Mouse (Mus musculus) hindbrain, embryonic 10.5 days (tissue): Measurements from ENCODE around the gene Bscl2. TPM values are rescaled to one million over a fixed set of nuclear protein-coding genes. Genes with fewer than 3 reads are reported as not detected.
"Not testable (repeated sequence)": the region's sequence is repeated elsewhere in the genome, so short reads cannot be mapped to it uniquely, and the experiment has no call there.

Source experiments
- DNase-seq: peaks from one replicate; pipeline ENCODE4 v3.0.0-alpha.2; 2017; ENCODE audit warnings: low spot score
- H3K27ac ChIP-seq: fragments of 300-500 bp; sonication (generic); 2 replicates; pipeline ENCODE4 v1.5.1; 2016; ENCODE audit warnings: mild to moderate bottlenecking, moderate library complexity
- H3K27me3 ChIP-seq: fragments of 300-500 bp; sonication (generic); 2 replicates; pipeline ENCODE4 v1.6.1; 2016; ENCODE audit warnings: mild to moderate bottlenecking; ENCODE audit not compliant: poor library complexity, insufficient read depth, severe bottlenecking
- H3K36me3 ChIP-seq: fragments of 300-500 bp; sonication (generic); 2 replicates; pipeline ENCODE4 v1.6.1; 2016; ENCODE audit warnings: mild to moderate bottlenecking, moderate library complexity
- H3K4me1 ChIP-seq: fragments of 300-500 bp; sonication (generic); replicated peaks from 2 replicates; pipeline ENCODE4 v1.6.1; 2016; ENCODE audit warnings: mild to moderate bottlenecking
- H3K4me3 ChIP-seq: fragments of 300-500 bp; sonication (generic); 2 replicates; pipeline ENCODE4 v1.5.1; 2016; ENCODE audit warnings: mild to moderate bottlenecking, moderate library complexity
- H3K9me3 ChIP-seq: fragments of 300-500 bp; sonication (generic); 2 replicates; pipeline ENCODE4 v1.6.1; 2016; ENCODE audit warnings: mild to moderate bottlenecking, moderate library complexity
- WGBS: fragments of 180-500 bp; shearing (Covaris S2); methylation state at CpG from one replicate; pipeline ENCODE4 v1.1.7; 2016; 5-methylcytosine and 5-hydroxymethylcytosine counted together
- polyA plus RNA-seq: library from polyadenylated mRNA; unstranded; fragments of >200 nt; fragmentation: Nextera tagmentation; extraction: Ambion mirVana; gene quantifications from 2 replicates; pipeline ENCODE4 v1.2.1, GENCODE M21; 2016

The Bscl2 gene
- polyA plus RNA-seq, 1 experiment from 2014 or later, result 64.3 TPM

DNA sequence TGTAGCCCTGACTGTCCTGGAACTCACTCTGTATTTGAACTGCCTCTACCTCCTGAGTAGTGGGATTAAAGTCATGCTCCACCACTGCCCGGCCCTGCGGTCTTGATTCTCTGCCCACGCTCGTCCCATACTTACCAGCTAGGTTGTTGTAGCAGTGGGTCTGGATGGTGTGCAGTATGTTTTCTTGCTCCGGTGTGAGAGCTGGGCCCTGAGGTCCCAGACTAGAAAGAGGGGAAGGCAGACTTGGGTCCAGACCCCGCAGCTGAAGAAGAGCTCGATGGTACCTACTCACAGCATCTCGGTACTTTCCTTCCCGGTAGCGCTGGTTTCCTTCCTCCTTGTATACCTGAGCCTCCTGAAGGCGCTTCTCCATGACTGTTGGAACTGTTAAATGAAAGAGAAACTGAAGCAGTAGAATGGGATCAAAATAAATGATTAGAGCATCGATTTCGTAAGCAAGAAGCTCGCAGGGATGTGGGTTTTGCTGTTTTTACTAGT, 18.9 kb upstream of the Bscl2 start:
- Histone ChIP-seq H3K36me3 (peaks cover 54% of the 10 kb centered on the region), H3K9me3 (no peaks in the 10 kb centered on the region), H3K4me1 (peaks cover 48% of the 10 kb centered on the region), H3K27ac (peak overlapping the region; percentile 98), H3K4me3 (peak overlapping the region; percentile 100), H3K27me3 (no peaks in the 10 kb centered on the region)
- WGBS, result 37% methylated on average over 14 of the region's 14 CpGs
- DNase-seq, result no peak

DNA sequence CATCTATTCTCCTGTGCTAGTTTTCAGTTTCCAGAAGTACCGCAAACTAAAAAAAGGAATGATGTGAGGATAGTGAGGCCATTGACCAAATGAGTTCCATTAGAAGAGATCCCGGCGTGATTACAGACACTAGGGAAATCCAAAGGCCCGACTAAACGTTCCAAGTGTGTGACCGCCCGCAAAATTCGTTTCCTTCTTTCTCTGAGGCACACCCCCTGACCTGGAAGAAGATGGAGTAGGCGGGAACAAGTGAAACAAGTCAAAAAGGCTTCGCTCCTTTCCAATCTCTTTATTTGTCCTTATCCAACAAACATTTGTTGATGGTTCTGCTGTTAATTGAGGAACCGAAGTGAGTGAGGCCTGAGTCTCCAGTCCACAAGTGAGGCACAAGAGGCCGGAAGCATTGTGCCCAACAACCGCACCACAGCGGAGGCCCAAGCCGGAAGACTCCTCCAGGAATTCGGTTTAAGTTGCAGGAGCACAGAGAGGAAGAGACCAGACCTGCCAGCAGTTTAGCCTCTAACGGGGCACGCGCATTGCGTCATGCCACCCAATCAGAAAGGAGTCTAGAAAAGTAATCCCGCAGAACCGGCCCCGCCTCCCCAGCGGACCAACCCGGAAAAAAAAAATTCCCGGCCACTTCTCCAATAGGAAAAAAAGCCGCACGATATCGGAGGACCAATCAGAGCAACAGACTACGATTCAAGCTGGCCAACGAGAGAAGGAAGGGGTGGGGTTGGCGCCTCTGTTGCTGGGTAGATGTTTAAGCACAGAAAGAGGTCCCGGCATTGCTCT, 18.3 kb upstream of the Bscl2 start, which contains the start of gene Ttc9c:
Gene Ttc9c, minus strand, starts transcription at position 533 of the 795 bp plus-strand sequence.
- peaks cover 48% of the 10 kb centered on the region for H3K4me1 ChIP-seq
- under 1% methylated on average over 33 of the region's 33 CpGs for WGBS
- no peaks in the 10 kb centered on the region for H3K9me3 ChIP-seq
- peaks cover 54% of the 10 kb centered on the region for H3K36me3 ChIP-seq
- peak within 1 kb of the TSS; percentile 100 for H3K4me3 ChIP-seq
- DNase-seq, result peak; percentile 97
- H3K27ac ChIP-seq, result peak within 1 kb of the TSS; percentile 98
- H3K27me3 ChIP-seq, result no peaks in the 10 kb centered on the region

DNA sequence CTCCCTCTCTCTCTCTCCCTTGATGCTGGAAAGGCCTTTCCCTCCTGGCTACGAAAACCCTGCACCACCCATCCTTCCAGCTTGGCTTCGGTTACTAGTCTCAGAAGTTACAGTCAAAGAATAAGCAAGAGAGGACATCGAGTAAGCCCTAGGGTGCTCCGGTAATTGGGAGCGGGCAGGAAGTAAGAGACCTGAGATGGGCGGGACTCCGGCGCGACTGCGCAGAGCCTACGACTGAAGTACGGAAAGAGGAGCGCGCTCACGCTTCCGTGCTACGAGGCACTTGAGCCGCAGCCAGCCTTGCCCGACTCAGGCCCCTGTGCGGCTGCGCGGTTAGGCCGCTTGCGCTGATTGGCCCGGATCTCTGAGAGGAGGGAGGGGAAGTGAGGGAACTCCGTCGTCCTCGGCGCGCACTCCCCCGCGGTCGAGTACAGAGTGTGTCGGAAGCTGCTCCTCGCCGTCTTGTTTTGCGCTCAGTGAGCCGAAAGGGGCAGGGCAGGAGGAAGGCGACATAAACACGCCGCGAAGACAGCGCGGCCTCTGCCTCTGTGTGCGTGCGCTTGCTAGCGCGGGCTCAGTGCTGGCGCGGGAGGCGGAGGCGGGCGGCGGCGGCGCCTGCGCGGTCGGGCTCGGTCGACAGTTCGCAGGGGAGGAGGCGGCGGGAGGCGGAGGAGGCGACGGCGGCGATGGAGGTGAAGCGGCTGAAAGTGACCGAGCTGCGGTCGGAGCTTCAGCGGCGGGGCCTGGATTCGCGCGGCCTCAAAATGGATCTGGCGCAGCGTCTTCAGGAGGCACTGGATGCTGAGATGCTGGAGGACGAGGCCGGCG, 17.5 kb upstream of the Bscl2 start, which contains the start of gene Hnrnpul2:
Gene Hnrnpul2, plus strand, starts transcription at position 415 of the 828 bp plus-strand sequence.
- Histone ChIP-seq H3K36me3 (peaks cover 54% of the 10 kb centered on the region), H3K27me3 (no peaks in the 10 kb centered on the region), H3K9me3 (no peaks in the 10 kb centered on the region), H3K27ac (peak within 1 kb of the TSS; percentile 98), H3K4me3 (peak within 1 kb of the TSS; percentile 100), H3K4me1 (peaks cover 48% of the 10 kb centered on the region)
- under 1% methylated on average over 83 of the region's 83 CpGs for WGBS
- peak; percentile 98 for DNase-seq

DNA sequence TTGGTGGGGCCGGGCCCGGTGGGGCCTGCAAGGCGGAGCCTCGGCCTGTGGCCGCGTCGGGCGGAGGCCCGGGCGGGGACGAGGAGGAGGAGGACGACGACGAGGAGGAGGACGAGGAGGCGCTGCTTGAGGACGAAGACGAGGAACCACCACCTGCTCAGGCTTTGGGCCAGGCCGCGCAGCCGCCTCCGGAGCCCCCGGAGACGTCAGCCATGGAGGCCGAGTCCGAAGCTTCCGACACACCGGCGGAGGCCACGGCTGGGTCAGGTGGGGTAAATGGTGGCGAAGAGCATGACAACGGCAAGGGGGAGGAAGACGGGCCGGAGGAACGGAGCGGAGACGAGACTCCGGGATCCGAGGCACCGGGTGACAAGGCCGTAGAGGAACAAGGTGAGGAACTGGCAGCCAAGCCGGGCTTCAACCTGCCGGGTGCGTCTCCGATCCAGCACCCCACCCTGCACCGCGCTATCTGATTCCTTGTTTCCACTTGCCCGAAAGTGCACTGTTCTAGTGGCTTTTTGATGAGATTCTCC, 16.8 kb upstream of the Bscl2 start:
- DNase-seq, result no peak
- H3K9me3 ChIP-seq, result no peaks in the 10 kb centered on the region
- no peaks in the 10 kb centered on the region for H3K27me3 ChIP-seq
- under 1% methylated on average over 48 of the region's 48 CpGs for WGBS
- peaks cover 54% of the 10 kb centered on the region for H3K36me3 ChIP-seq
- peak overlapping the region; percentile 100 for H3K4me3 ChIP-seq
- peak overlapping the region; percentile 98 for H3K27ac ChIP-seq
- H3K4me1 ChIP-seq, result peaks cover 48% of the 10 kb centered on the region

DNA sequence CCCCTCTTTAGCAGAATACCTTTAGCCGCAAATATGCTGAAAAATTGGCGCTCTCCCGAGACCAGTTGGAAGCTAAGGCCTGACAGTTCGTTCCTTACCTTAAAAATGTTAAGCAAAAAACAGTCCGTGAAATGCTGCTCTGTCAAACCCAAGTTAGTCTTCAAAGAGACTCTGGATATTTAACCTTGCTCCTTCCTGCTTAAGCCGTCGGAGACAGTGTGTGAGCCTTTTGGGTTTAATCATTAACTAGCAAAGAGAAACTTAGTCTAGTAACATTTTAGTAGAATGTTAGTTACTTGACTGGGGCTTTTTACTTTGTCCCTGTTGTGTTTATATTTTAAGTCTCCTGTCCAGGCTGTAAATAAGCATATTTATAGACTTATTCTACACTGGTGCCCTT, 16.1 kb upstream of the Bscl2 start:
- DNase-seq, result no peak
- 4% methylated on average over 7 of the region's 7 CpGs for WGBS
- H3K9me3 ChIP-seq, result no peaks in the 10 kb centered on the region
- H3K36me3 ChIP-seq, result peaks cover 54% of the 10 kb centered on the region
- peak overlapping the region; percentile 98 for H3K27ac ChIP-seq
- no peaks in the 10 kb centered on the region for H3K27me3 ChIP-seq
- H3K4me3 ChIP-seq, result peak overlapping the region; percentile 100
- peaks cover 43% of the 10 kb centered on the region for H3K4me1 ChIP-seq

DNA sequence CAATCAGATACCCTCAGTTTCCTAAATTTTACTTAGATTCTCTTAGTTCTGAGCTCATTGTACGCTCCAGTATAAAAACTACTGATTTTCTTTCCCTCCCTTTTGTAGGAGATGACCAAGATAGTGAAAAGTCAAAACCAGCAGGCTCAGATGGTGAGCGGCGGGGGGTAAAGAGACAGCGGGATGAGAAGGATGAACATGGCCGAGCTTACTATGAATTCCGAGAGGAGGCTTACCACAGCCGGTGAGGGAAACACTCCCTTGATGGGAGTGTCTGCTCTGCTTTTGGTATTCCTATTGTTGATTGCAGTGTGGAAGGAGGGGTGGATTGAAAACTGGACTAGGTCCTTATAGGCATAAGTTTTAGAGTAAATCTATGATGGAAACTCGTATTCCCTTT, 14.6 kb upstream of the Bscl2 start:
- Histone ChIP-seq H3K27me3 (no peaks in the 10 kb centered on the region), H3K27ac (no peak overlapping the region), H3K36me3 (peaks cover 58% of the 10 kb centered on the region), H3K4me1 (peaks cover 29% of the 10 kb centered on the region), H3K4me3 (peak overlapping the region; percentile 100), H3K9me3 (no peaks in the 10 kb centered on the region)
- 76% methylated on average over 8 of the region's 8 CpGs for WGBS
- DNase-seq, result no peak

DNA sequence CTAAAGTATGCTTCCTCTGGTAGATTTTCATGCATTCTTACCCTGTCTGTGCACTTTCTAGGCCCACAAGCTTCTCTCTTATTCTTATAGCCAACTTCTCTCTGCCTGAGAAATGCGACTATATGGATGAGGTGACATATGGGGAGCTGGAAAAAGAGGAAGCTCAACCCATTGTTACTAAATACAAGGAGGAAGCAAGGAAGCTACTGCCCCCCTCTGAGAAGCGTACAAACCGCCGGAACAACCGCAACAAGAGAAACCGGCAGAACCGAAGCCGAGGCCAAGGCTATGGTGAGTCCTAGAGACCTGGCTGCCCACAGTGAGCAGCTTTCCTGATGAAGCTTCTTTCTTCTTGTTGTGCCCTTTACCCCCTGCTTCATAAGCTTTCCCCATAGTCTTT, 7.6 kb upstream of the Bscl2 start, which contains the start of gene AC129217.1:
Gene AC129217.1, plus strand, starts transcription at position 114 of the 400 bp plus-strand sequence.
- H3K36me3 ChIP-seq, result peaks cover 100% of the 10 kb centered on the region
- no peak within 1 kb of the TSS for H3K27ac ChIP-seq
- no peak for DNase-seq
- no peaks in the 10 kb centered on the region for H3K4me1 ChIP-seq
- H3K27me3 ChIP-seq, result no peaks in the 10 kb centered on the region
- H3K9me3 ChIP-seq, result no peaks in the 10 kb centered on the region
- WGBS, result 89% methylated on average over 8 of the region's 8 CpGs
- no peak within 1 kb of the TSS for H3K4me3 ChIP-seq

DNA sequence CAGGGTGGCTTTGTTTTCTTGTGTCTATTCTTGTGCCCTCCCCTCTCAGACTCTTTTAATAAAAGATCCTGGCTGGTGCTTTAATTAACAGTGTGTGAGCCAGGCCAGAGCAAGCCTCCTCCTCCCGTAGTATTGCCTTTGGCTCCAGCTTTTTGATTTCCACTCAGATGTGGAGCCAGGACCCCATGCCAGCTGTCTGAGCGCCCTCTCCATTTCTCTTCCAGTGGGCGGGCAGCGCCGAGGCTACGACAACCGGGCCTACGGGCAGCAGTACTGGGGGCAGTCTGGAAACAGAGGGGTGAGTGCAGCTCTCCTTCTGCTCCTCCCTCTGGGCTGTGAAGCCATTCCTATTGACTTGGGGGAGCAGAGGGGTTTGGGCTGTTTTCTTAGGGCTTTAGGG, 6.6 kb upstream of the Bscl2 start:
- no peak overlapping the region for H3K4me3 ChIP-seq
- H3K4me1 ChIP-seq, result no peaks in the 10 kb centered on the region
- H3K36me3 ChIP-seq, result peaks cover 100% of the 10 kb centered on the region
- WGBS, result 90% methylated on average over 8 of the region's 8 CpGs
- no peaks in the 10 kb centered on the region for H3K27me3 ChIP-seq
- H3K27ac ChIP-seq, result no peak overlapping the region
- no peaks in the 10 kb centered on the region for H3K9me3 ChIP-seq
- no peak for DNase-seq

DNA sequence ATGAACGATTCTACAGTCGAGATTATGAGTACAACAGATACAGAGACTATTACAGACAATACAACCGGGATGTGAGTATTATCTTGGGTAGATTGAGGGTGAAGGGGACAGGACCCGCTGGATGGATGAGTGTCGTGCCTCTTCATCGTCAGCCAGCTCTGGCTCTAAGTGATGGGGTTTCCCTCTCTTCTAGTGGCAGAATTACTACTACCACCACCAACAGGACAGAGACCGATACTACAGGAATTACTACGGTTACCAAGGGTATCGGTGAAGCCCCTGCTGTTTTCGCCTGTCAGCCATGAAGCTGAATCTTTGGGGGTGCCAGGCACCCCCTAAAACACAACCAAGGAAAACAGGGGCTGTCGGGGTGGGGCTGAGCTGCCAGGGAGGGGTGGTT, 6.0 kb upstream of the Bscl2 start:
- peaks cover 100% of the 10 kb centered on the region for H3K36me3 ChIP-seq
- H3K4me3 ChIP-seq, result no peak overlapping the region
- 86% methylated on average over 11 of the region's 11 CpGs for WGBS
- no peaks in the 10 kb centered on the region for H3K9me3 ChIP-seq
- no peaks in the 10 kb centered on the region for H3K4me1 ChIP-seq
- H3K27me3 ChIP-seq, result no peaks in the 10 kb centered on the region
- no peak overlapping the region for H3K27ac ChIP-seq
- no peak for DNase-seq

DNA sequence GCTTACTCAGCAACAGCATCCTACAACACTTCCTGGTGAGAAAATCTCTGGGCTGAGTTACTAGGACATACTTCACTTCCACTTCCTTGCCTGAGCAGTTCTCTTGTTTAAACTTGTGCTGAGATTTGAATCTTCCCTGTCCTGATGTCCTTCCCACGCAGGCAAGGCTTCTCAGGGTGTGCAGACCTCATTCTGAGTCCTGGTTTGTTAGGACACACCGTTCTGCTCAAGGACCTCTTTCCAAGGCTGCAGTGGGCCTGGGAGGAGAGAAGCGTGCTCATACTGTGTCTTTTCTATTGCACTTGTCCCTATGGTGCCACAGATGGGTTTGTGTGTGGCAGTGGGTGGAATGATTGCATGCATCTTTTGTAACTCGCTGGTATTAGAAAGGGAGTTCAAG, 4.3 kb upstream of the Bscl2 start:
- Histone ChIP-seq H3K27me3 (no peaks in the 10 kb centered on the region), H3K4me3 (no peak overlapping the region), H3K27ac (no peak overlapping the region), H3K4me1 (peaks cover 10% of the 10 kb centered on the region), H3K9me3 (no peaks in the 10 kb centered on the region), H3K36me3 (peaks cover 88% of the 10 kb centered on the region)
- 94% methylated on average over 4 of the region's 4 CpGs for WGBS
- no peak for DNase-seq

DNA sequence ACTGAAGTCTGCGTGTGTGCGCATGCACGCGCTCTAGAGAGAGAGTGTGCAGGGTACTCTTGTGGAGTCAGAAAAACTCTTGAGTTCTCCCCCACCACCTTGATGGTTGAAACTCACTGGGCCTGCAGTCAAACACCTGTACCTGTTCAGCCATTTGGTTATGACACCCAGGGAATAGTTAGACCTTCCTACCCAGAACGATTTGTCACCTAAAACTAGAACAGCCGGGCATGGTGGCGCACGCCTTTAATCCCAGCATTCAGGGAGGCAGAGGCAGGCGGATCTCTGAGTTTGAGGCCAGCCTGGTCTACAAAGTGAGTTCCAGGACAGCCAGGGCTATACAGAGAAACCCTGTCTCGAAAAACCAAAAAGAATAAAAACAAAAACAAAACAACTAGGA, 940 bp upstream of the Bscl2 start:
- H3K36me3 ChIP-seq, result peaks cover 58% of the 10 kb centered on the region
- H3K9me3 ChIP-seq, DNase-seq, H3K27ac ChIP-seq, H3K4me3 ChIP-seq, H3K27me3 ChIP-seq: not testable (repeated sequence)
- WGBS, result 97% methylated on average over 10 of the region's 10 CpGs
- peaks cover 44% of the 10 kb centered on the region for H3K4me1 ChIP-seq

DNA sequence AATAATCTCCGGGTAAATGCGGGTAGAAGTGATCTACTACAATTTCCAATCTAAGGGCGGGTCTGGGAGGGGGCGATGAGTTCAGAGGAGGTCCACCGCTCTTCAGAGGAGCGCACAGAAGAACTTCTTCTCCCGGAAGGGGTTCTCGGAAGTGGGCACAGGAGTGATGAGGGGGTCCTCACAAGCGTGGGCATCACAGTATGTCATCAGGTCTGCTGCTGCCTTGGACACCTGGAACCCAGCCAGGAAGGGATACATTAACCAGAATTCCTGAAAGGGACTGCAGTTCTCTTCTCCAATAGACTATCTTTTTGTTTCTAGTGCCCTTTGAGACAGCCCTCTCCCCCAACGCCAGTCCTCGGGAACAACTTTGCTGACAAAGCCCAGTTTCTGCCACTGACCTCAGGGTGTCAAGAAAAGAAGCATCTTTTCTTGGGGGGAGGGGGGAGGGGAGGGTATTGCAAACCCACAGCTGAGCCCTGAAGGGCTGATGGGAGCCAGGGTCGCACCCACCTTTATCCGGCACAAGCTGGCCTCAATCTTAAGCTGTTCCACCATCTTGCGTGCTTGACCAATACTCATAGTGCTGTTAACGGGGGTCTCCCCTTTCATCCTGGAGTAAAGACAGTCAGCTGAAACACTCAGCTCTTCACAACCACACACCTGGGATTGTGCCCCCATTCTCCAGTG, 919 bp downstream of the Bscl2 start:
- no peaks in the 10 kb centered on the region for H3K9me3 ChIP-seq
- H3K4me3 ChIP-seq, result peak overlapping the region; percentile 63
- H3K36me3 ChIP-seq, result peaks cover 55% of the 10 kb centered on the region
- H3K4me1 ChIP-seq, result peaks cover 44% of the 10 kb centered on the region
- peak; percentile 53 for DNase-seq
- no peaks in the 10 kb centered on the region for H3K27me3 ChIP-seq
- WGBS, result 26% methylated on average over 15 of the region's 15 CpGs
- H3K27ac ChIP-seq, result peak overlapping the region; percentile 98
